Mouse (Mus musculus) heart, postnatal 10 days (tissue): ENCODE measurements around the gene Tenm4. TPM values are rescaled to one million over a fixed set of nuclear protein-coding genes. Genes with fewer than 3 reads are reported as not detected.

ENCODE experiments used
- DNase-seq, 2 experiments: peaks; one replicate each; pipeline ENCODE4 v3.0.0; 2021
- intact Hi-C: fragments of 180-260 bp; cut with DNase I; formaldehyde crosslinking; loops from one replicate; pipeline ENCODE4 v1.15.1; 2025
- total RNA-seq, 2 experiments: library from RNA; stranded (reverse); gene quantifications; 2 replicates each; pipeline ENCODE4 v1.2.3; 2021

Tenm4 gene
- total RNA-seq, 2 experiments from 2014 or later, result 4.2 to 5.0 TPM

GRCm38 (mm10) chr7:96185411-96185810 lies 14.4 kb downstream of the Tenm4 start:
- DNase-seq, result no peak
- intact Hi-C loops, result loop anchor here (10.0 kb wide), 1 partner anchor 61 kb away; no protein-coding TSS in a partner anchor

- intact Hi-C loops, result no loop called here
- DNase-seq, result no peak
Measured at GRCm38 (mm10) chr7:96203812-96204560, 32.9 kb downstream of the Tenm4 start.

GRCm38 (mm10) chr7:96204809-96205350 lies 33.8 kb downstream of the Tenm4 start:
- DNase-seq, result no peak
- intact Hi-C loops, result no loop called here

GRCm38 (mm10) chr7:96207071-96207470 lies 36.0 kb downstream of the Tenm4 start:
- no peak for DNase-seq
- intact Hi-C loops, result no loop called here

GRCm38 (mm10) chr7:96209783-96210524 lies 38.9 kb downstream of the Tenm4 start:
- peak; percentile 24 to 57 for DNase-seq
- intact Hi-C loops, result loop anchor here (2.0 to 10.0 kb wide), 2 partner anchors 145 to 345 kb away; no protein-coding TSS in a partner anchor

GRCm38 (mm10) chr7:96210525-96211369 lies 39.7 kb downstream of the Tenm4 start:
- peak; percentile 41 to 55 for DNase-seq
- intact Hi-C loops, result loop anchor here (2.0 to 10.0 kb wide), 2 partner anchors 144 to 344 kb away; no protein-coding TSS in a partner anchor

GRCm38 (mm10) chr7:96211618-96212021 lies 40.6 kb downstream of the Tenm4 start:
- intact Hi-C loops, result loop anchor here (2.0 to 10.0 kb wide), 3 partner anchors 143 to 703 kb away; no protein-coding TSS in a partner anchor
- peak; percentile 14 to 21 for DNase-seq

GRCm38 (mm10) chr7:96212224-96212591 lies 41.2 kb downstream of the Tenm4 start:
- DNase-seq, result peak in 1 of 2 experiments; percentile 9
- intact Hi-C loops, result loop anchor here (2.0 to 10.0 kb wide), 2 partner anchors 143 to 703 kb away; no protein-coding TSS in a partner anchor

- intact Hi-C loops, result loop anchor here (2.0 to 10.0 kb wide), 2 partner anchors 142 to 702 kb away; no protein-coding TSS in a partner anchor
- peak; percentile 43 to 44 for DNase-seq
Measured at GRCm38 (mm10) chr7:96212592-96213541, 41.8 kb downstream of the Tenm4 start.

- DNase-seq, result no peak
- intact Hi-C loops, result loop anchor here (2.0 to 10.0 kb wide), 2 partner anchors 141 to 701 kb away; no protein-coding TSS in a partner anchor
Measured at GRCm38 (mm10) chr7:96213741-96214140, 42.7 kb downstream of the Tenm4 start.

- DNase-seq, result no peak
- intact Hi-C loops, result loop anchor here (10.0 kb wide), 1 partner anchor 140 kb away; no protein-coding TSS in a partner anchor
Measured at GRCm38 (mm10) chr7:96214876-96215275, 43.8 kb downstream of the Tenm4 start.

- DNase-seq, result no peak
- intact Hi-C loops, result loop anchor here (10.0 kb wide), 1 partner anchor 139 kb away; no protein-coding TSS in a partner anchor
Measured at GRCm38 (mm10) chr7:96215894-96216509, 45.0 kb downstream of the Tenm4 start.

- intact Hi-C loops, result loop anchor here (10.0 kb wide), 1 partner anchor 135 kb away; no protein-coding TSS in a partner anchor
- no peak for DNase-seq
Measured at GRCm38 (mm10) chr7:96219386-96219785, 48.3 kb downstream of the Tenm4 start.

GRCm38 (mm10) chr7:96220647-96221046 lies 49.6 kb downstream of the Tenm4 start:
- DNase-seq, result no peak

GRCm38 (mm10) chr7:96222569-96222968 lies 51.5 kb downstream of the Tenm4 start:
- intact Hi-C loops, result no loop called here
- DNase-seq, result no peak

More at GRCm38 (mm10) chr7:96220647-96221046, 49.6 kb downstream of the Tenm4 start:
- intact Hi-C loops, result no loop called here

- DNase-seq, result no peak
- intact Hi-C loops, result no loop called here
Measured at GRCm38 (mm10) chr7:96228562-96229268, 57.7 kb downstream of the Tenm4 start.

GRCm38 (mm10) chr7:96230006-96230719 lies 59.1 kb downstream of the Tenm4 start:
- intact Hi-C loops, result no loop called here
- peak; percentile 24 to 25 for DNase-seq
